In the genomic region with DNA sequence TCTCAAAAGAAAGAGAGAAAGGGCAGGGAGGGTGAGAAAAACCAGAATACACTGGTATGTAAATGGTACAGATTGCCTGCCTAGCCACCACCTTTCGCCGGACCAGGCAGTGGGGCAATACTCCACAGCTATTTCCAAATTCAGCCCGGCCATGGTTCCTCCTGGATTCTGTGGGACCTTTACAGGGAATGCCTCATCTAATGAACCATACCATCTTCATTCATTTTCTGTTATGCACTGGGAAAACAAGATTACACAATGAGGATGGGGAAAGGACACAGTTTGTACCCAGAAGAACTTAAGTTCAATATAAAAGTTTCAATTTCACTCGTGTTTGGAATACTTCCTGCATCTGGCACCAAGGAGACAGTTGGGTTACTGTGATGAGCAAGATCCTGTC, we compare ENCODE assay signal across 21 mouse cellular contexts.
"Had no signal": no experiment of that assay in that cellular context is flagged by ENCODE, and none has a peak within 500 bp of the region (broad histone marks: within the 10 kb centered on the region; RNA-seq: fewer than 3 reads in every experiment).

No protein-coding gene starts in this region.

- H3K27ac ChIP-seq: kidney, postnatal 0 days; limb, embryonic 12.5 days; limb, embryonic 15.5 days; liver, embryonic 14.5 days; macrophage; midbrain, embryonic 15.5 days; neural tube, embryonic 12.5 days; neural tube, embryonic 15.5 days; stomach, postnatal 0 days had no signal

- H3K9ac ChIP-seq: limb, embryonic 12.5 days; limb, embryonic 15.5 days; liver, embryonic 14.5 days; midbrain, embryonic 12.5 days; midbrain, embryonic 15.5 days; neural tube, embryonic 12.5 days; neural tube, embryonic 15.5 days had no signal

- H3K4me1 ChIP-seq: limb, embryonic 12.5 days; limb, embryonic 15.5 days; midbrain, embryonic 15.5 days; neural tube, embryonic 12.5 days had no signal

- DNase-seq: kidney, adult 2 months; kidney, postnatal 25 days; left cerebral cortex, postnatal 4 days; lung, adult 2 months; right cerebral cortex, adult 18-20 months; right cerebral cortex, postnatal 14 days; right cerebral cortex, postnatal 4 days; thymus, adult 2 months; thymus, postnatal 14 days; thymus, postnatal 4 days had no signal

- H3K27me3 ChIP-seq: limb, embryonic 12.5 days; limb, embryonic 15.5 days; midbrain, embryonic 12.5 days; midbrain, embryonic 15.5 days; neural tube, embryonic 12.5 days; neural tube, embryonic 15.5 days had no signal

- H3K36me3 ChIP-seq: midbrain, embryonic 15.5 days had no signal

- H3K9me3 ChIP-seq: limb, embryonic 12.5 days; limb, embryonic 15.5 days; midbrain, embryonic 12.5 days; midbrain, embryonic 15.5 days; neural tube, embryonic 12.5 days; neural tube, embryonic 15.5 days had no signal

- H3K4me3 ChIP-seq: limb, embryonic 12.5 days; limb, embryonic 15.5 days; midbrain, embryonic 12.5 days; midbrain, embryonic 15.5 days; neural tube, embryonic 12.5 days; neural tube, embryonic 15.5 days had no signal

- H3K4me2 ChIP-seq: limb, embryonic 12.5 days; limb, embryonic 15.5 days; midbrain, embryonic 12.5 days; midbrain, embryonic 15.5 days; neural tube, embryonic 12.5 days; neural tube, embryonic 15.5 days had no signal

- ATAC-seq: intestine, postnatal 0 days; midbrain, embryonic 15.5 days had no signal
